Mouse (Mus musculus) hindbrain, embryonic 15.5 days (tissue): ENCODE measurements around the gene Ddx28. TPM values are rescaled to one million over a fixed set of nuclear protein-coding genes. Genes with fewer than 3 reads are reported as not detected.
A peak's percentile ranks its signal among the peaks of the same experiment; 100 is the strongest.
"Not testable (repeated sequence)": the region's sequence is repeated elsewhere in the genome, so short reads cannot be mapped to it uniquely, and the experiment has no call there.

Experiments
- ATAC-seq: fragments of 200-750 bp; cut with Nextera tagmentation; 2 replicates; pipeline ENCODE4 v1.8.0; 2017; ENCODE audit warnings: low read depth, moderate number of reproducible peaks, moderate TSS enrichment; ENCODE audit not compliant: low FRiP score
- H3K27ac ChIP-seq: fragments of 300-500 bp; sonication (generic); replicated peaks from 2 replicates; pipeline ENCODE4 v1.5.1; 2015; ENCODE audit warnings: mild to moderate bottlenecking, inconsistent platforms
- H3K27me3 ChIP-seq: fragments of 300-500 bp; sonication (generic); 2 replicates; pipeline ENCODE4 v1.6.1; 2015; ENCODE audit warnings: control low read depth, inconsistent platforms
- H3K36me3 ChIP-seq: fragments of 300-500 bp; sonication (generic); 2 replicates; pipeline ENCODE4 v1.6.1; 2015; ENCODE audit warnings: control low read depth, inconsistent platforms
- H3K4me1 ChIP-seq: fragments of 300-500 bp; sonication (generic); replicated peaks from 2 replicates; pipeline ENCODE4 v1.6.1; 2015; ENCODE audit warnings: control low read depth, inconsistent platforms
- H3K4me2 ChIP-seq: fragments of 300-500 bp; sonication (generic); 2 replicates; pipeline ENCODE4 v1.6.1; 2015; ENCODE audit warnings: moderate library complexity, mild to moderate bottlenecking, inconsistent platforms
- H3K4me3 ChIP-seq: fragments of 300-500 bp; sonication (generic); 2 replicates; pipeline ENCODE4 v1.5.1; 2015; ENCODE audit warnings: mild to moderate bottlenecking, inconsistent platforms
- H3K9ac ChIP-seq: fragments of 300-500 bp; sonication (generic); 2 replicates; pipeline ENCODE4 v1.6.1; 2015; ENCODE audit warnings: inconsistent platforms
- H3K9me3 ChIP-seq: fragments of 300-500 bp; sonication (generic); 2 replicates; pipeline ENCODE4 v1.6.1; 2016; ENCODE audit warnings: control low read depth, inconsistent platforms
- WGBS: fragments of 180-500 bp; shearing (Covaris S2); methylation state at CpG from one replicate; pipeline ENCODE4 v1.1.7; 2015; 5-methylcytosine and 5-hydroxymethylcytosine counted together
- polyA plus RNA-seq: library from polyadenylated mRNA; unstranded; fragments of >200 nt; fragmentation: Nextera tagmentation; extraction: Ambion mirVana; gene quantifications from 2 replicates; pipeline ENCODE4 v1.2.1, GENCODE M21; 2015

Ddx28 gene
- polyA plus RNA-seq, 1 experiment from 2014 or later: 20.0 TPM

DNA sequence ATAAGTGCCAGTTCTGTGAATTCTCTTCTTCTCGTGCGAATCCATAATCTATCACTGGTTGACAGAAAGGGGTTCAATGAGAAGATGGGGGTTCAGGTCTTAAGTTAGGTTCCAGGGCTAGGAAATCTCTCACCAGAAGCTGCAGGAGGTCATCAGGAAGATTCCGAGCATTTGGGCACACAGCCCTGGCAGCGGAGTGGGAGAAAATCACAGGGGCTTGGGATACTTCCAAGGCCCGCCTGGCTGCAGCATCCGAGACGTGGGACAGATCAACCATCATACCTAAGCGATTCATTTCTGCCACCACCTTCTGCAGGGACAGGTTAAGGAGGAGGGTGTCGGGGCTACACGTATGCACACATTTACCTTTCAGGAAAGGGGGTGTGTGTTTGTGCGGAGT lies 23.1 kb downstream of the Ddx28 start:
- H3K4me3 ChIP-seq: no peak overlapping the region
- no peaks in the 10 kb centered on the region for H3K9me3 ChIP-seq
- 86% methylated on average over 11 of the region's 11 CpGs for WGBS
- no peaks in the 10 kb centered on the region for H3K27me3 ChIP-seq
- no peak for ATAC-seq
- H3K4me2 ChIP-seq: no peak overlapping the region
- no peak overlapping the region for H3K9ac ChIP-seq
- no peaks in the 10 kb centered on the region for H3K36me3 ChIP-seq
- H3K4me1 ChIP-seq: peaks cover 4% of the 10 kb centered on the region; the same call in 1 of the 2 replicates
- no peak overlapping the region for H3K27ac ChIP-seq

- 83% methylated on average over 11 of the region's 11 CpGs for WGBS
- not testable (repeated sequence) for H3K4me2 ChIP-seq, H3K27ac ChIP-seq, H3K36me3 ChIP-seq, H3K4me1 ChIP-seq, H3K27me3 ChIP-seq, H3K4me3 ChIP-seq, H3K9ac ChIP-seq, H3K9me3 ChIP-seq, ATAC-seq
These were observed 28.3 kb downstream of the Ddx28 start for GRCm38 (mm10) chr8:105983406-105983805.

DNA sequence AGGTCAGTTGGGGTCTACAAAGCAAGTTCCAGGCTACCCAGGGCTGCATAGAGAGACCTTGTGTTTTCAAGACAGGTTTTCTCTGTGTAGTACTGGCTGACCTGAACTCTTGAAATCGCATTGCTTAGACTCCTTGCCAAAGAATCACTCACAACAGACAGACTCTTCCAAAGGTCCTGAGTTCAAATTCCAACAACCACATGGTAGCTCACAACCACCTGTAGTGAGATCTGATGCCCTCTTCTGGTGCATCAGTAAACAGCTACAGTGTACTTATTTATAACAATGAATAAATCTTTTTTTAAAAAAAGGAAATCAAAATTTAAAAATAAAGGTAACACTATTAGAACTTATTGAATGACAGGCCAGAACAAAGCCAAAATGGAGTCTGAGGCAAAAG lies 30.5 kb downstream of the Ddx28 start:
- H3K9ac ChIP-seq: no peak overlapping the region
- H3K36me3 ChIP-seq: no peaks in the 10 kb centered on the region
- no peak for ATAC-seq
- H3K4me3 ChIP-seq: no peak overlapping the region
- WGBS: 100% methylated on average over 1 of the region's 1 CpGs
- H3K4me2 ChIP-seq: no peak overlapping the region
- no peak overlapping the region for H3K27ac ChIP-seq
- H3K9me3 ChIP-seq: no peaks in the 10 kb centered on the region
- no peaks in the 10 kb centered on the region for H3K27me3 ChIP-seq
- H3K4me1 ChIP-seq: no peaks in the 10 kb centered on the region

DNA sequence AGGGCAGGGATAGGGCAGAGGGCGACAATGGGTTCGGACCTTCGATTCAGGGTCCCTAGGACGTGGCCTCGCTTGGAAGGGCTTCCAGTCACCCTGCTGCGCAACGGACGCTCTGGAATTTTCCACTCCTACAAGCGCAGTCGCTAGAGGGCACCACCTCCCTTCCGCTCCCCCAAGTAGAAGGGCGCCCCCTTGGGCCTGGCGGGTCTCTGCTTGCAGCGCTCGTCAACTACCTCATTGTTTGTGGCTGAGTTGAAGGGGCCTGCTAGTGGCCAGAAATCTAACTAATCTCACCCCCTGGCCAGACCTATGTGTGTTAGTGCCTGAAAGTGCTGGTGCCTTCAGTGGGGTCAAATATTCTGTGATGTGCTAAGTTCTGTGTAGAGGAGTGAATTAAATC lies 32.4 kb downstream of the Ddx28 start, which contains the start of gene Dpep3:
TSS of gene Dpep3 (minus strand) at position 105 of the 400 bp plus-strand sequence.
- Histone ChIP-seq H3K27me3 (no peaks in the 10 kb centered on the region), H3K27ac (no peak within 1 kb of the TSS), H3K4me2 (no peak within 1 kb of the TSS), H3K4me1 (no peaks in the 10 kb centered on the region), H3K9me3 (no peaks in the 10 kb centered on the region), H3K36me3 (no peaks in the 10 kb centered on the region), H3K9ac (no peak within 1 kb of the TSS), H3K4me3 (no peak within 1 kb of the TSS)
- no peak for ATAC-seq
- 93% methylated on average over 15 of the region's 15 CpGs for WGBS

DNA sequence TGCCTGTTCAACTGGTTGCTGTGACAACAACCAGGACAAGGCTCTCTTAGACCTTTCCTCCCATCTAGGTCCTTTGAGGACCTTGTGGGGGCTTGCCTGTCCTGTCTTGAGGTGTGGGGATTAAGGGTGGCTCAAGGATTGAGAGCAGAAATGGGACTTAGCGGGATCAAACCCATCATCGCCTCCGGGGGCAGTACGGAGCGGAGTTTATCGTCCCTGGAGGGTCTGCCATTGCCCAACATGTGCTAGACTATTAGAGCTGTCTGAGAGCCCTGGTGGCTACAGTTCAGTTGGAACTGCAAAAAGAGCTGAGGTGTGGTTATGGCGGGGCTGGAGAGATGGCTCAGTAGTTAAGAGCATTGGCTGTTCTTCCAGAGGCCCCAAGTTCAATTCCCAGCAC lies 36.3 kb downstream of the Ddx28 start:
- 66% methylated on average over 7 of the region's 7 CpGs for WGBS
- H3K27me3 ChIP-seq: no peaks in the 10 kb centered on the region
- H3K4me3 ChIP-seq: no peak overlapping the region
- no peak overlapping the region for H3K4me2 ChIP-seq
- H3K4me1 ChIP-seq: no peaks in the 10 kb centered on the region
- no peaks in the 10 kb centered on the region for H3K9me3 ChIP-seq
- H3K27ac ChIP-seq: no peak overlapping the region
- H3K9ac ChIP-seq: no peak overlapping the region
- ATAC-seq: no peak
- H3K36me3 ChIP-seq: no peaks in the 10 kb centered on the region

GRCm38 (mm10) chr8:105971019-105971720 lies 40.5 kb downstream of the Ddx28 start:
- H3K27me3 ChIP-seq: peaks cover 9% of the 10 kb centered on the region
- no peaks in the 10 kb centered on the region for H3K36me3 ChIP-seq
- H3K4me1 ChIP-seq: no peaks in the 10 kb centered on the region; the same call in 1 of the 2 replicates
- H3K9me3 ChIP-seq: no peaks in the 10 kb centered on the region
- H3K4me3 ChIP-seq: no peak overlapping the region
- H3K9ac ChIP-seq: no peak overlapping the region
- no peak overlapping the region for H3K4me2 ChIP-seq
- 75% methylated on average over 8 of the region's 8 CpGs for WGBS
- no peak for ATAC-seq
- H3K27ac ChIP-seq: no peak overlapping the region

- Histone ChIP-seq H3K4me2 (no peak overlapping the region), H3K4me3 (no peak overlapping the region), H3K9me3 (no peaks in the 10 kb centered on the region), H3K36me3 (no peaks in the 10 kb centered on the region), H3K27ac (no peak overlapping the region), H3K9ac (no peak overlapping the region), H3K4me1 (peaks cover 8% of the 10 kb centered on the region), H3K27me3 (peaks cover 26% of the 10 kb centered on the region)
- 67% methylated on average over 1 of the region's 1 CpGs for WGBS
- no peak for ATAC-seq
These were observed 42.3 kb downstream of the Ddx28 start for GRCm38 (mm10) chr8:105969367-105969766.

GRCm38 (mm10) chr8:105966692-105967311 lies 44.9 kb downstream of the Ddx28 start:
- Histone ChIP-seq H3K9me3 (no peaks in the 10 kb centered on the region), H3K4me3 (no peak overlapping the region), H3K9ac (no peak overlapping the region), H3K27ac (no peak overlapping the region), H3K27me3 (peaks cover 27% of the 10 kb centered on the region), H3K4me1 (peaks cover 8% of the 10 kb centered on the region), H3K36me3 (no peaks in the 10 kb centered on the region), H3K4me2 (peak overlapping the region; percentile 55)
- no peak for ATAC-seq
- WGBS: 9% methylated on average over 19 of the region's 19 CpGs

DNA sequence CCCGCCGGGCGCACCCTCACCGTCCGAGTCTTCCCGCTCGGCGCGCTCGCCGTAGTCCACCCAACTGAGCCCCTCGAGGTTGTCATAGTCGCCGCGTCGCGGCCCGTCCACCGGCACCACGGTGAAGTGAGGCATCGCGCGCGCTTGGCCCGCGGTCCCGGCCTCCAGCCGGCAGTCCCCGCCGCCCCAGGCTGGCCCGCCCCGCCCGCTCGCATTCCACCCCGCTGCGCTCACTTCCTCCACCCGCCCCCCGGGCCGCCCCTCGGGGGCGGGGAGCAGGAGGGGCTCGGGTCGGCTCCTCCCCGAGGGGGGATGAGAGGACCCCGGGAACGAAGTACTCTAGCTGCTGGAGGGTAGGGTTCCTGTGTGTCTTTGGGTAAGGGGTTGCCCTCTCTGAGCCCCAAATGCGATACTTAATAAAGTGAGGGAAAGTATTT lies 45.8 kb downstream of the Ddx28 start, which contains the start of gene Slc12a4:
TSS of gene Slc12a4 (minus strand) at position 193 of the 437 bp plus-strand sequence.
- no peaks in the 10 kb centered on the region for H3K36me3 ChIP-seq
- WGBS: under 1% methylated on average over 44 of the region's 47 CpGs
- peaks cover 8% of the 10 kb centered on the region for H3K4me1 ChIP-seq
- H3K9me3 ChIP-seq: no peaks in the 10 kb centered on the region
- ATAC-seq: peak; percentile 70
- peaks cover 27% of the 10 kb centered on the region for H3K27me3 ChIP-seq
- H3K27ac ChIP-seq: peak within 1 kb of the TSS; percentile 50
- H3K4me3 ChIP-seq: peak within 1 kb of the TSS; percentile 42
- H3K9ac ChIP-seq: peak within 1 kb of the TSS; percentile 12; the same call in 1 of the 2 replicates
- H3K4me2 ChIP-seq: peak within 1 kb of the TSS; percentile 55

- ATAC-seq: peak; percentile 76
- peak overlapping the region; percentile 50 for H3K27ac ChIP-seq
These were observed 46.3 kb downstream of the Ddx28 start for GRCm38 (mm10) chr8:105965266-105965904.

DNA sequence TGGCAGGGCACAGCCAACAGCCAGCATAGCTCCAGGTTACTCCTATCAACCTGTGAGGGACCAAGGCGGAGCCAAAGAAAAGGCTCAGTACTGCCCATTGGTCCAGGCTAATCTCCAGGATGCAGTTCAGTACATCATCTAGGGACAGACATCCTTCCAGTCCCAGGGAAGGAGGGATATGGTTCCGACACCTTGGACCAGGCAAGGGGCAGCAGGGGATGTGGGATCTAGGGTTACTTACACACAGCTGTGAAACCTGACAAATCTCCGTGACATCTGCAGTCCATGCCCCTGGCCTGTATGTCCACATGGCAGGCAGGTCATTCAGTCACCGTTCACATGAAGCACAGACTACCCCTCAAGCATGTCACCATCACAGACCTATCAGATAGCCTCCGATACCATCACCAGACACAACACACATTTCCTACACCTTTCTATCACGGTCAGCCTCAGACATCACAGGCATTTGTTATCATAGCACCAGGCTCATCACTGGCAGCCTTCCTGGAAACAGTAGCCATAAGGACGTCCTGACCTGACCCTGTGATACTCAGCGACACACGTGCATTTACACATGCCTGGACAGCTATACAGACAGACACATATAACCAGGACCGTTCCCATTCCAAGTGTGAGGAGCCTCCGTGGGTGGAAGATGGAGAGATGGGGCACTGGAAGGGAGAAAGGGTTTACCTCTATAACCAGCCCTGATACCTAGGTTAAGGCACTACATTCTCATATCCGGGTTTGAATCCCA lies 47.0 kb downstream of the Ddx28 start:
- peaks cover 9% of the 10 kb centered on the region for H3K4me1 ChIP-seq
- H3K36me3 ChIP-seq: no peaks in the 10 kb centered on the region
- H3K4me3 ChIP-seq: peak overlapping the region; percentile 42
- WGBS: 73% methylated on average over 12 of the region's 12 CpGs
- H3K9me3 ChIP-seq: no peaks in the 10 kb centered on the region
- H3K9ac ChIP-seq: no peak overlapping the region
- no peak for ATAC-seq
- H3K4me2 ChIP-seq: peak overlapping the region; percentile 55
- no peak overlapping the region for H3K27ac ChIP-seq
- H3K27me3 ChIP-seq: peaks cover 27% of the 10 kb centered on the region

More at GRCm38 (mm10) chr8:105965266-105965904, 46.3 kb downstream of the Ddx28 start:
- peak overlapping the region; percentile 42 for H3K4me3 ChIP-seq
- peaks cover 8% of the 10 kb centered on the region for H3K4me1 ChIP-seq
- H3K4me2 ChIP-seq: peak overlapping the region; percentile 55
- H3K27me3 ChIP-seq: peaks cover 27% of the 10 kb centered on the region
- no peaks in the 10 kb centered on the region for H3K9me3 ChIP-seq
- 4% methylated on average over 27 of the region's 40 CpGs for WGBS
- no peaks in the 10 kb centered on the region for H3K36me3 ChIP-seq
- H3K9ac ChIP-seq: peak overlapping the region; percentile 12; the same call in 1 of the 2 replicates
